Mouse (Mus musculus): Measurements from ENCODE around the gene Gm15737. TPM values are rescaled to one million over a fixed set of nuclear protein-coding genes. Genes with fewer than 3 reads are reported as not detected.

Gm15737 gene
- polyA plus RNA-seq, 1 experiment = not detected

GRCm38 (mm10) chr6:92875340-92875739 lies 6.2 kb downstream of the Gm15737 start:
- H3K79me2 ChIP-seq (ENCODE audit: control insufficient read depth, insufficient read depth) = no peaks in the 10 kb centered on the region
- H3ac ChIP-seq (ENCODE audit: control insufficient read depth, insufficient read length) = no peak overlapping the region
- H3K36me3 ChIP-seq (ENCODE audit: control insufficient read depth, insufficient read depth) = no peaks in the 10 kb centered on the region
- no peak overlapping the region for H3K4me3 ChIP-seq
- no peak overlapping the region for H3K4me2 ChIP-seq (ENCODE audit: low read depth)
- no peaks in the 10 kb centered on the region for H3K27me3 ChIP-seq (ENCODE audit: control insufficient read depth, insufficient read depth, insufficient read length)
- TF ChIP-seq USF1 (IDR thresholded peaks at IDR 0.05; ENCODE audit: low read depth) = no peak
- TF ChIP-seq MYOG (IDR thresholded peaks at IDR 0.05; ENCODE audit: control insufficient read depth in 1 of 3, insufficient read depth in 1 of 3, insufficient read length in 2 of 3, low read depth in 2 of 3) = no peak
- TF ChIP-seq E2F4 (IDR thresholded peaks at IDR 0.05; ENCODE audit: insufficient read depth) = no peak

GRCm38 (mm10) chr6:92876121-92876520 lies 7.0 kb downstream of the Gm15737 start:
- Histone ChIP-seq H3K4me2 (ENCODE audit: low read depth) (no peak overlapping the region), H3K4me3 (no peak overlapping the region), H3K79me2 (ENCODE audit: control insufficient read depth, insufficient read depth) (no peaks in the 10 kb centered on the region), H3K27me3 (ENCODE audit: control insufficient read depth, insufficient read depth, insufficient read length) (no peaks in the 10 kb centered on the region), H3K36me3 (ENCODE audit: control insufficient read depth, insufficient read depth) (no peaks in the 10 kb centered on the region), H3ac (ENCODE audit: control insufficient read depth, insufficient read length) (no peak overlapping the region)
- TF ChIP-seq POLR2A (IDR thresholded peaks at IDR 0.05; ENCODE audit: insufficient read length, low read depth) = no peak
- no peak for TF ChIP-seq MAX (IDR thresholded peaks at IDR 0.05; ENCODE audit: low read depth)
- no peak for TF ChIP-seq REST (IDR thresholded peaks at IDR 0.05; ENCODE audit: insufficient read depth, insufficient read length)
- no peak for TF ChIP-seq E2F4 (IDR thresholded peaks at IDR 0.05; ENCODE audit: insufficient read depth)
- no peak for TF ChIP-seq TCF12 (IDR thresholded peaks at IDR 0.05; ENCODE audit: insufficient read depth, poor library complexity, severe bottlenecking)
- no peak for TF ChIP-seq TCF3 (IDR thresholded peaks at IDR 0.05; ENCODE audit: insufficient read length, low read depth)

GRCm38 (mm10) chr6:92877236-92877635 lies 8.1 kb downstream of the Gm15737 start:
- no peak overlapping the region for H3K4me3 ChIP-seq
- no peaks in the 10 kb centered on the region for H3K79me2 ChIP-seq (ENCODE audit: control insufficient read depth, insufficient read depth)
- no peaks in the 10 kb centered on the region for H3K36me3 ChIP-seq (ENCODE audit: control insufficient read depth, insufficient read depth)
- H3K4me2 ChIP-seq (ENCODE audit: low read depth) = no peak overlapping the region
- H3K27me3 ChIP-seq (ENCODE audit: control insufficient read depth, insufficient read depth, insufficient read length) = no peaks in the 10 kb centered on the region
- no peak overlapping the region for H3ac ChIP-seq (ENCODE audit: control insufficient read depth, insufficient read length)
- TF ChIP-seq MYOG (IDR thresholded peaks at IDR 0.05; ENCODE audit: control insufficient read depth in 1 of 3, insufficient read depth in 1 of 3, insufficient read length in 2 of 3, low read depth in 2 of 3) = no peak
- TF ChIP-seq TCF3 (IDR thresholded peaks at IDR 0.05; ENCODE audit: insufficient read length, low read depth) = no peak
- TF ChIP-seq MYOD1 (IDR thresholded peaks at IDR 0.05; ENCODE audit: control insufficient read depth in 1 of 3, insufficient read length in 2 of 3, low read depth in 2 of 3) = no peak
- TF ChIP-seq REST (IDR thresholded peaks at IDR 0.05; ENCODE audit: insufficient read depth, insufficient read length) = no peak
- no peak for TF ChIP-seq SRF (IDR thresholded peaks at IDR 0.05; ENCODE audit: control insufficient read depth, insufficient read length, low read depth)
- TF ChIP-seq POLR2AphosphoS2 (IDR thresholded peaks at IDR 0.05; ENCODE audit: insufficient read length, low read depth) = no peak

- no peak overlapping the region for H3K4me2 ChIP-seq (ENCODE audit: low read depth)
- TF ChIP-seq REST (IDR thresholded peaks at IDR 0.05; ENCODE audit: insufficient read depth, insufficient read length) = no peak
- no peak for TF ChIP-seq SRF (IDR thresholded peaks at IDR 0.05; ENCODE audit: control insufficient read depth, insufficient read length, low read depth)
- no peak for TF ChIP-seq CEBPB (IDR thresholded peaks at IDR 0.05; ENCODE audit: insufficient read depth, poor library complexity, severe bottlenecking)
- no peak for TF ChIP-seq TCF3 (IDR thresholded peaks at IDR 0.05; ENCODE audit: insufficient read length, low read depth)
- no peak for TF ChIP-seq MAX (IDR thresholded peaks at IDR 0.05; ENCODE audit: low read depth)
- no peak for TF ChIP-seq MYOD1 (IDR thresholded peaks at IDR 0.05; ENCODE audit: control insufficient read depth in 1 of 3, insufficient read length in 2 of 3, low read depth in 2 of 3)
- no peak for TF ChIP-seq MYOG (IDR thresholded peaks at IDR 0.05; ENCODE audit: control insufficient read depth in 1 of 3, insufficient read depth in 1 of 3, insufficient read length in 2 of 3, low read depth in 2 of 3)
- no peak for TF ChIP-seq TCF12 (IDR thresholded peaks at IDR 0.05; ENCODE audit: insufficient read depth, poor library complexity, severe bottlenecking)
- H3K27me3 ChIP-seq (ENCODE audit: control insufficient read depth, insufficient read depth, insufficient read length) = no peaks in the 10 kb centered on the region
- H3ac ChIP-seq (ENCODE audit: control insufficient read depth, insufficient read length) = no peak overlapping the region
- no peak overlapping the region for H3K4me3 ChIP-seq
- no peaks in the 10 kb centered on the region for H3K79me2 ChIP-seq (ENCODE audit: control insufficient read depth, insufficient read depth)
- H3K36me3 ChIP-seq (ENCODE audit: control insufficient read depth, insufficient read depth) = no peaks in the 10 kb centered on the region
Measured at GRCm38 (mm10) chr6:92878771-92879170, 9.6 kb downstream of the Gm15737 start.

- Histone ChIP-seq H3K4me3 (no peak overlapping the region), H3ac (ENCODE audit: control insufficient read depth, insufficient read length) (no peak overlapping the region), H3K36me3 (ENCODE audit: control insufficient read depth, insufficient read depth) (no peaks in the 10 kb centered on the region), H3K4me2 (ENCODE audit: low read depth) (no peak overlapping the region), H3K27me3 (ENCODE audit: control insufficient read depth, insufficient read depth, insufficient read length) (no peaks in the 10 kb centered on the region), H3K79me2 (ENCODE audit: control insufficient read depth, insufficient read depth) (no peaks in the 10 kb centered on the region)
- TF ChIP-seq POLR2AphosphoS2 (IDR thresholded peaks at IDR 0.05; ENCODE audit: insufficient read length, low read depth) = no peak
- no peak for TF ChIP-seq MYOG (IDR thresholded peaks at IDR 0.05; ENCODE audit: control insufficient read depth in 1 of 3, insufficient read depth in 1 of 3, insufficient read length in 2 of 3, low read depth in 2 of 3)
Measured at GRCm38 (mm10) chr6:92879700-92880265, 10.6 kb downstream of the Gm15737 start.

GRCm38 (mm10) chr6:92882446-92882845 lies 13.3 kb downstream of the Gm15737 start:
- no peak for TF ChIP-seq MAX (IDR thresholded peaks at IDR 0.05; ENCODE audit: low read depth)
- no peak for TF ChIP-seq POLR2AphosphoS2 (IDR thresholded peaks at IDR 0.05; ENCODE audit: insufficient read length, low read depth)
- no peak for TF ChIP-seq TCF12 (IDR thresholded peaks at IDR 0.05; ENCODE audit: insufficient read depth, poor library complexity, severe bottlenecking)
- TF ChIP-seq POLR2A (IDR thresholded peaks at IDR 0.05; ENCODE audit: insufficient read length, low read depth) = no peak
- no peak for TF ChIP-seq TCF3 (IDR thresholded peaks at IDR 0.05; ENCODE audit: insufficient read length, low read depth)
- TF ChIP-seq SRF (IDR thresholded peaks at IDR 0.05; ENCODE audit: control insufficient read depth, insufficient read length, low read depth) = no peak
- no peak for TF ChIP-seq REST (IDR thresholded peaks at IDR 0.05; ENCODE audit: insufficient read depth, insufficient read length)
- TF ChIP-seq USF1 (IDR thresholded peaks at IDR 0.05; ENCODE audit: low read depth) = no peak
- TF ChIP-seq MYOD1 (IDR thresholded peaks at IDR 0.05; ENCODE audit: control insufficient read depth in 1 of 3, insufficient read length in 2 of 3, low read depth in 2 of 3) = no peak
- no peak for TF ChIP-seq CEBPB (IDR thresholded peaks at IDR 0.05; ENCODE audit: insufficient read depth, poor library complexity, severe bottlenecking)
- no peak for TF ChIP-seq MYOG (IDR thresholded peaks at IDR 0.05; ENCODE audit: control insufficient read depth in 1 of 3, insufficient read depth in 1 of 3, insufficient read length in 2 of 3, low read depth in 2 of 3)
- no peak for TF ChIP-seq E2F4 (IDR thresholded peaks at IDR 0.05; ENCODE audit: insufficient read depth)
- H3K4me3 ChIP-seq = no peak overlapping the region
- no peak overlapping the region for H3ac ChIP-seq (ENCODE audit: control insufficient read depth, insufficient read length)
- no peak overlapping the region for H3K4me2 ChIP-seq (ENCODE audit: low read depth)
- H3K27me3 ChIP-seq (ENCODE audit: control insufficient read depth, insufficient read depth, insufficient read length) = no peaks in the 10 kb centered on the region
- H3K79me2 ChIP-seq (ENCODE audit: control insufficient read depth, insufficient read depth) = no peaks in the 10 kb centered on the region
- H3K36me3 ChIP-seq (ENCODE audit: control insufficient read depth, insufficient read depth) = no peaks in the 10 kb centered on the region

All from myocyte (in vitro differentiated cells).